Mouse (Mus musculus) forebrain, postnatal 0 days (tissue): Measurements from ENCODE around the gene Mmp3. TPM values are rescaled to one million over a fixed set of nuclear protein-coding genes. Genes with fewer than 3 reads are reported as not detected.
"Not testable (repeated sequence)": the region's sequence is repeated elsewhere in the genome, so short reads cannot be mapped to it uniquely, and the experiment has no call there.

ENCODE experiments used
- ATAC-seq: fragments of 200-750 bp; cut with Nextera tagmentation; 2 replicates; pipeline ENCODE4 v1.8.0; 2017; ENCODE audit warnings: mild to moderate bottlenecking, moderate library complexity
- DNase-seq: peaks from one replicate; pipeline ENCODE4 v3.0.0-alpha.2; 2015
- H3K27ac ChIP-seq: fragments of 300-500 bp; sonication (generic); 2 replicates; pipeline ENCODE4 v1.5.1; 2014; ENCODE audit warnings: low read depth, mild to moderate bottlenecking, antibody characterized with exemption, low read length, moderate library complexity, mixed read lengths
- H3K27me3 ChIP-seq: fragments of 300-500 bp; sonication (generic); 2 replicates; pipeline ENCODE4 v1.6.1; 2014; ENCODE audit warnings: mild to moderate bottlenecking, low read length, mixed read lengths; ENCODE audit not compliant: insufficient read depth
- H3K36me3 ChIP-seq: fragments of 300-500 bp; sonication (generic); 2 replicates; pipeline ENCODE4 v1.6.1; 2014; ENCODE audit warnings: mild to moderate bottlenecking, moderate library complexity; ENCODE audit not compliant: insufficient read depth
- H3K4me1 ChIP-seq: fragments of 300-500 bp; sonication (generic); 2 replicates; pipeline ENCODE4 v1.6.1; 2014; ENCODE audit warnings: antibody characterized with exemption; ENCODE audit not compliant: insufficient read depth
- H3K4me2 ChIP-seq: fragments of 300-500 bp; sonication (generic); 2 replicates; pipeline ENCODE4 v1.6.1; 2014; ENCODE audit warnings: low read depth, mild to moderate bottlenecking, moderate library complexity
- H3K4me3 ChIP-seq: fragments of 300-500 bp; sonication (generic); 2 replicates; pipeline ENCODE4 v1.5.1; 2014; ENCODE audit warnings: low read depth, low read length, mixed read lengths
- H3K9ac ChIP-seq: fragments of 300-500 bp; sonication (generic); 2 replicates; pipeline ENCODE4 v1.6.1; 2014; ENCODE audit warnings: mild to moderate bottlenecking
- H3K9me3 ChIP-seq: fragments of 300-500 bp; sonication (generic); 2 replicates; pipeline ENCODE4 v1.6.1; 2016; ENCODE audit warnings: low read length
- CTCF ChIP-seq: sonication (generic); IDR thresholded peaks from 2 replicates; pipeline ENCODE4 v1.5.1; 2016; ENCODE audit warnings: antibody characterized with exemption, control low read depth, low read depth
- WGBS: fragments of 180-500 bp; shearing (Covaris S2); extraction: QIAGEN DNeasy Blood & Tissue Kit; methylation state at CpG from one replicate; pipeline ENCODE4 v1.1.7; 2014; 5-methylcytosine and 5-hydroxymethylcytosine counted together
- polyA plus RNA-seq: library from polyadenylated mRNA; unstranded; fragments of >200 nt; fragmentation: Nextera tagmentation; extraction: Ambion mirVana; gene quantifications from 2 replicates; pipeline ENCODE4 v1.2.1, GENCODE M21; 2015
- total RNA-seq: library from RNA; depleted of rRNA; stranded (reverse); fragments of >200 nt; gene quantifications from 2 replicates; pipeline ENCODE4 v1.2.3, GENCODE M21; 2014; rRNA removed

Gene Mmp3
- not detected in 2 replicates for total RNA-seq
- not detected in 2 replicates for polyA plus RNA-seq

DNA sequence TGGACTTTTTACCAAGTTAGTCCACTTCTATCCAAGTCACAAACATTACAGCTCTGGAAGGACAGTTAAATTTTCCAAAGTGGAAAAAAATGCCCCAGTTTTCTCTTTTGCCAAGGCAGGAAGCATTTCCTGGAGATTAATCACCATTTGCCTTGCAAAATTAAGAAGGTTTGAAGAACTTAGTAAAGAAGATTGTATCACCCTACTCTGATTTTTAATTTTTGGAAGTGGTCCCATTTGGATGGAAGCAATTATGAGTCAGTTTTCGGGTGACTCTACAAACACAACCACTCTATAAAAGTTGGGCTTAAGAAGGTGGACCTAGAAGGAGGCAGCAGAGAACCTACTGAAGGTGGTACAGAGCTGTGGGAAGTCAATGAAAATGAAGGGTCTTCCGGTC is at the start of gene Mmp3:
Mmp3 (plus strand) TSS at position 301 of the 400 bp plus-strand sequence.
- TF ChIP-seq CTCF, result no peak
- Histone ChIP-seq H3K36me3 (no peaks in the 10 kb centered on the region), H3K4me2 (no peak within 1 kb of the TSS), H3K27ac (no peak within 1 kb of the TSS), H3K4me1 (no peaks in the 10 kb centered on the region), H3K4me3 (no peak within 1 kb of the TSS), H3K9ac (no peak within 1 kb of the TSS), H3K9me3 (no peaks in the 10 kb centered on the region), H3K27me3 (no peaks in the 10 kb centered on the region)
- no peak for DNase-seq
- 95% methylated on average over 2 of the region's 2 CpGs for WGBS
- ATAC-seq, result no peak

DNA sequence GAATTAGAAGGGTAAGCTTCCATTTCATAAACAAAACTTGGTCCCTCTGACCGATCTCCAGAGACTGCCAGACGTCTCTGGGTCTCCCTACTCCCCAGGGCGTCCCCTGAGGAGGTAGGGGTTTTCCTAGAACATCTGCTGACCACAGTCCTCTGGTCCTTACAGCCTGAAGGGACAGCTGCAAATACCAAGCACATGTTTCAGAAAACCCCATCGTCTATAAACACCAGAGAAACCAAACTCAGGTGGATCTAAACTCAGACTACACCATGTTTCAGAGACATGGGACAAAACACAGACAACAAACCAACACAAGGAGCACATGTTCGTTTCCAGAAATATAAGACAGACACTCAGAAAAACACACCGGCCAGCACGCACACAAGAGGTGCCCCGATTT is 49.1 kb upstream of the Mmp3 start:
- 85% methylated on average over 8 of the region's 8 CpGs for WGBS
- H3K9ac ChIP-seq, H3K4me3 ChIP-seq, H3K9me3 ChIP-seq, DNase-seq, H3K36me3 ChIP-seq, H3K27ac ChIP-seq, H3K4me1 ChIP-seq, H3K27me3 ChIP-seq, H3K4me2 ChIP-seq, ATAC-seq: not testable (repeated sequence)

GRCm38 (mm10) chr9:7453302-7453701 is 7.7 kb downstream of the Mmp3 start:
- H3K27ac ChIP-seq, result no peak overlapping the region
- no peak for TF ChIP-seq CTCF
- no peaks in the 10 kb centered on the region for H3K4me1 ChIP-seq
- 79% methylated on average over 2 of the region's 2 CpGs for WGBS
- H3K36me3 ChIP-seq, result no peaks in the 10 kb centered on the region
- no peaks in the 10 kb centered on the region for H3K9me3 ChIP-seq
- no peak overlapping the region for H3K9ac ChIP-seq
- H3K27me3 ChIP-seq, result no peaks in the 10 kb centered on the region
- ATAC-seq (no peak), DNase-seq (no peak)
- no peak overlapping the region for H3K4me3 ChIP-seq
- H3K4me2 ChIP-seq, result no peak overlapping the region

DNA sequence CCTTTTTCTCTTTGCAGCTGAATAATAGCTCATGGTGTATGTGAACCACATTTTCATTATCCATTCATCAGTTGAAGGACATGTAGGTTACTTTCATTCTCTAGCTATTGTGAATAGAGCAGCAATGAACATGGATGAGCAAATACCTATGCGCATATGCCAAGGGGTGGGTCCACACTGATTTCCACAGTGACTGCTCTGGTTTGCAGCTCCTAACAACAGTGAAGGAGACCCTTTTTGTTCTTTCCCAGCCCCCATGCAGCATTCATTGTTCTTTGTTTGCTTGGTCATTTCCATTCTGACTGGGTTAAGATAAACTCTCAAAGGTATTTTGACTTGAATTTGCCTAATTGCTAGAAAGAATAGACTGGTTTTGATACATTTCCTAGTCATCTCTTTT is 24.6 kb downstream of the Mmp3 start:
- ATAC-seq, result no peak
- H3K4me1 ChIP-seq, result no peaks in the 10 kb centered on the region
- DNase-seq, result no peak
- no peak for TF ChIP-seq CTCF
- H3K4me3 ChIP-seq, result no peak overlapping the region
- no peaks in the 10 kb centered on the region for H3K27me3 ChIP-seq
- no peak overlapping the region for H3K4me2 ChIP-seq
- no peaks in the 10 kb centered on the region for H3K36me3 ChIP-seq
- H3K9me3 ChIP-seq, result no peaks in the 10 kb centered on the region
- H3K27ac ChIP-seq, result no peak overlapping the region
- WGBS, result 95% methylated on average over 1 of the region's 1 CpGs
- no peak overlapping the region for H3K9ac ChIP-seq

- Histone ChIP-seq H3K4me3 (no peak overlapping the region), H3K4me2 (no peak overlapping the region), H3K9me3 (no peaks in the 10 kb centered on the region), H3K36me3 (no peaks in the 10 kb centered on the region), H3K27me3 (no peaks in the 10 kb centered on the region), H3K9ac (no peak overlapping the region), H3K27ac (no peak overlapping the region), H3K4me1 (no peaks in the 10 kb centered on the region)
- TF ChIP-seq CTCF, result no peak
- ATAC-seq (no peak), DNase-seq (no peak)
- WGBS, result 78% methylated on average over 5 of the region's 5 CpGs
Measured at GRCm38 (mm10) chr9:7483684-7484394, 38.2 kb downstream of the Mmp3 start.

- no peak overlapping the region for H3K4me2 ChIP-seq
- no peak for ATAC-seq
- H3K9ac ChIP-seq, result no peak overlapping the region
- no peak for DNase-seq
- H3K36me3 ChIP-seq, result no peaks in the 10 kb centered on the region
- no peaks in the 10 kb centered on the region for H3K27me3 ChIP-seq
- no peak overlapping the region for H3K27ac ChIP-seq
- no peaks in the 10 kb centered on the region for H3K9me3 ChIP-seq
- 87% methylated on average over 3 of the region's 3 CpGs for WGBS
- TF ChIP-seq CTCF, result no peak
- H3K4me3 ChIP-seq, result no peak overlapping the region
- H3K4me1 ChIP-seq, result no peaks in the 10 kb centered on the region
Measured at GRCm38 (mm10) chr9:7501138-7501537, 55.5 kb downstream of the Mmp3 start.

DNA sequence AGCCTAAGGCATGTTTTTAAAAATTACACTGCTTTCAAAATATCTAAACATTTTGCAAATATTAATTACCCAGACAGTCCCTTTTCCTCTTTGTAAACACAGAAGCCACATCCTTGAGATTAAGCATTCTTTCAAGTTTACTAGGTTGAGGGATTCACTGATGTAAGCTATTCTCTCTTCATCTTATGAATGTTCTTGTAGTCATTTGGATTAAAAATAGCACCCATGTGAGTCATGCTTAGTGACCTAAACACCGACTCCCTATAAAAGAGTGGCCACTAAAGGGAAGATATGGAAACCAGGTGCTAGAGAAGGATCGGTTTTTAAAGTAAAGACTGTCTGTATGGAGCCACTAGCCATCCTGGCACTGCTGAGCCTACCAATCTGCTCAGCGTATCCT is 56.4 kb downstream of the Mmp3 start, which contains the start of gene Mmp10:
Mmp10 (plus strand) TSS at position 302 of the 400 bp plus-strand sequence.
- no peaks in the 10 kb centered on the region for H3K36me3 ChIP-seq
- H3K9ac ChIP-seq, result no peak within 1 kb of the TSS
- no peak within 1 kb of the TSS for H3K27ac ChIP-seq
- H3K27me3 ChIP-seq, result no peaks in the 10 kb centered on the region
- H3K4me1 ChIP-seq, result no peaks in the 10 kb centered on the region
- no peak for TF ChIP-seq CTCF
- no peak for ATAC-seq
- no peak within 1 kb of the TSS for H3K4me2 ChIP-seq
- no peak for DNase-seq
- WGBS, result 90% methylated on average over 3 of the region's 3 CpGs
- H3K4me3 ChIP-seq, result no peak within 1 kb of the TSS
- no peaks in the 10 kb centered on the region for H3K9me3 ChIP-seq

Other genes with a start within 250 kb of the Mmp3 start
- gene Mmp13, start 173.3 kb upstream of the Mmp3 start, total RNA-seq, result 0.08 and 3.2 TPM in 2 replicates
- gene Mmp13, start 173.3 kb upstream of the Mmp3 start, polyA plus RNA-seq, result 0.05 TPM in 1 of 2 replicates, not detected in the other
- 0.62 TPM in 1 of 2 replicates, not detected in the other for gene Mmp12, start 101.4 kb upstream of the Mmp3 start, total RNA-seq
- not detected in 2 replicates for gene Mmp12, start 101.4 kb upstream of the Mmp3 start, polyA plus RNA-seq
- not detected in 2 replicates for gene Mmp1b, start 57.8 kb upstream of the Mmp3 start, total RNA-seq
- not detected in 2 replicates for gene Mmp1b, start 57.8 kb upstream of the Mmp3 start, polyA plus RNA-seq
- not detected in 2 replicates for gene Mmp10, start 56.5 kb downstream of the Mmp3 start, total RNA-seq
- gene Mmp10, start 56.5 kb downstream of the Mmp3 start, polyA plus RNA-seq, result not detected in 2 replicates
- 0.90 TPM in 1 of 2 replicates, not detected in the other for gene Mmp8, start 112.6 kb downstream of the Mmp3 start, total RNA-seq
- 0.10 and 0.19 TPM in 2 replicates for gene Mmp8, start 112.6 kb downstream of the Mmp3 start, polyA plus RNA-seq
- gene Mmp27, start 125.6 kb downstream of the Mmp3 start, total RNA-seq, result not detected in 2 replicates
- gene Mmp27, start 125.6 kb downstream of the Mmp3 start, polyA plus RNA-seq, result not detected in 2 replicates
- not detected in 2 replicates for gene Mmp20, start 182.4 kb downstream of the Mmp3 start, total RNA-seq
- gene Mmp20, start 182.4 kb downstream of the Mmp3 start, polyA plus RNA-seq, result not detected in 2 replicates
- not detected in 2 replicates for gene Mmp7, start 246.3 kb downstream of the Mmp3 start, total RNA-seq
- gene Mmp7, start 246.3 kb downstream of the Mmp3 start, polyA plus RNA-seq, result not detected in 2 replicates